Mouse (Mus musculus) thymus, postnatal 25 days (tissue): ENCODE results near the gene Pde4c.

ENCODE experiments used
- DNase-seq: peaks from one replicate; pipeline ENCODE4 v3.0.0; 2022

Pde4c gene

GRCm38 (mm10) chr8:70697366-70698250 lies 25.9 kb upstream of the Pde4c start:
- peak; percentile 33 for DNase-seq

GRCm38 (mm10) chr8:70698310-70699109 lies 25.0 kb upstream of the Pde4c start, which contains the start of gene Jund:
Gene Jund, plus strand, starts transcription at chr8:70698949.
- peak; percentile 100 for DNase-seq

DNA sequence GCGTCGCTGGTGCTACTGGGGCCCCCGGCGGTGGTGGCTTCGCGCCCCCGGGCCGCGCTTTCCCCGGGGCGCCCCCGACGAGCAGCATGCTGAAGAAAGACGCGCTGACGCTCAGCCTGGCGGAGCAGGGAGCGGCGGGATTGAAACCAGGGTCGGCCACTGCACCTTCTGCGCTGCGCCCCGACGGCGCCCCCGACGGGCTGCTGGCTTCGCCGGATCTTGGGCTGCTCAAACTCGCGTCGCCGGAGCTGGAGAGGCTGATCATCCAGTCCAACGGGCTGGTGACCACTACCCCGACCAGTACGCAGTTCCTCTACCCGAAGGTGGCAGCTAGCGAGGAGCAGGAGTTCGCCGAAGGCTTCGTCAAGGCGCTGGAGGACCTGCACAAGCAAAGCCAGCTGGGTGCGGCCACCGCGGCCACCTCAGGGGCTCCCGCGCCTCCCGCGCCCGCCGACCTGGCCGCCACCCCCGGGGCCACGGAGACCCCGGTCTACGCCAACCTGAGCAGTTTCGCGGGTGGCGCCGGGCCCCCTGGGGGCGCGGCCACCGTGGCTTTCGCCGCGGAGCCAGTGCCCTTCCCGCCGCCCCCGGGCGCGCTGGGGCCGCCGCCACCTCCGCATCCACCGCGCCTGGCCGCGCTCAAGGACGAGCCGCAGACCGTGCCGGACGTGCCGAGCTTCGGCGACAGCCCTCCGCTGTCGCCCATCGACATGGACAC lies 24.2 kb upstream of the Pde4c start:
- peak; percentile 74 for DNase-seq

- peak; percentile 89 for DNase-seq
These were observed 23.5 kb upstream of the Pde4c start for GRCm38 (mm10) chr8:70699834-70700554.

DNA sequence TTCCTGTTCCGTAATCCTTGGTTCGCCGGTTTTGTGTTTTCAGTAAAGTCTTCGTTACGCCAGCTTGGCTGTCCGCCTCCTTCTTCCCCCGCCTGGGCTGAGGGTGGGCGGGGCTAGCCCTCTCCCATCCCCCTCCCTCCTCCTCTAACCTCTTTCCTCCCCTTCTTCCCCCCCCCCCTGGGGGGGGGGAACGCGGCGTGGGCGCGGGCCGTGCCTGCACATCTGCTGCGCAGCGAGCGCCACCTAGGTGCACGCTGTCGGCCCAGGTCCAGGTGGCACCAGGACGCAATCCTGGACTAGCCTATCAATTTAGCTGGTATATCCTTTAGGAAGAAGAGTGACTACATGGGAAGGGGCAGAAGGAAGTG lies 23.0 kb upstream of the Pde4c start:
- DNase-seq: peak; percentile 94

DNA sequence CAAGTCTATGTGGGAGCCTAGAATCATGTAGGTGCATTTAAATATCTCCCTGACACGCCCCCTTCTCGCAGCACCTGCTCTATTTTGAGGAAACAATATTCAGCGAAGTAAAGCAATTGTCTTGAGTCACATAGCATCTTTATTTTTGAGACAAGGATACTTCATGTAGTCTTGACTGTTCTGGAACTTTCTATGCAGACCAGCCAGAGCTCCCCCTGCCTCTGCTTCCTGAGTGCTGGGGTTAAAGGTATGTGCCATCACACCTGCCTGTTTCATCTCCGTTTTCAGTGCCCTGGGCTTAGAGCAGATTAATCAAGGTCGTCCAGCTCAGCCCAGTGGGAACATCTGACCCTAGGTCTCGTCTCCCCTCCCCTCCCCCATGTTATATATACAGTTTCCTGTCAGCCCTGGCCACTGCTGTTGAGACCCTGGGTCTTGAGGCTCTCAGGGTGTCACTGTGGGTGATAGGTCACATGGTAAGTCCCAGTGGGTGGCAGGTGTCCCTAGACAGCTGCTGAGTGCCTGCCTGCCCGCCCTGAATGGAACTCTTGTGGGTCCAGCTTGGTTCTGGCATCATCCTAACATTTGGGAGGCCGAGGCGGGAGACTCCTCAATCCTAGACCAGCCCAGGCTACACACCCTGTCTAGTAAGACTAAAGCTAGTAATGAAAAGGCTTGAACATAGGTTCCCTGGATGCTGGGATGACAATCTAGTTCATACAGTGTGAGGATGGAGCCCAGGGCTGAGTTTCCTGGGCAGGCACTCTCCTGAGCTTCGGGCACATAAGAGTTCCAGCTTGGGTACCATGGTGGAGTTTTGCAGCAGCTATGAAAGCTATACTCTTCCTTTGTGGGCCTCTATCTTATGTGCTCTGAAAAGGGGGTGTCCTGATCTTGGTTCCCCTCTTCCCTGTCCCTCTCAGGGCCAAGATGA lies 22.2 kb upstream of the Pde4c start:
- DNase-seq: peak; percentile 23

DNA sequence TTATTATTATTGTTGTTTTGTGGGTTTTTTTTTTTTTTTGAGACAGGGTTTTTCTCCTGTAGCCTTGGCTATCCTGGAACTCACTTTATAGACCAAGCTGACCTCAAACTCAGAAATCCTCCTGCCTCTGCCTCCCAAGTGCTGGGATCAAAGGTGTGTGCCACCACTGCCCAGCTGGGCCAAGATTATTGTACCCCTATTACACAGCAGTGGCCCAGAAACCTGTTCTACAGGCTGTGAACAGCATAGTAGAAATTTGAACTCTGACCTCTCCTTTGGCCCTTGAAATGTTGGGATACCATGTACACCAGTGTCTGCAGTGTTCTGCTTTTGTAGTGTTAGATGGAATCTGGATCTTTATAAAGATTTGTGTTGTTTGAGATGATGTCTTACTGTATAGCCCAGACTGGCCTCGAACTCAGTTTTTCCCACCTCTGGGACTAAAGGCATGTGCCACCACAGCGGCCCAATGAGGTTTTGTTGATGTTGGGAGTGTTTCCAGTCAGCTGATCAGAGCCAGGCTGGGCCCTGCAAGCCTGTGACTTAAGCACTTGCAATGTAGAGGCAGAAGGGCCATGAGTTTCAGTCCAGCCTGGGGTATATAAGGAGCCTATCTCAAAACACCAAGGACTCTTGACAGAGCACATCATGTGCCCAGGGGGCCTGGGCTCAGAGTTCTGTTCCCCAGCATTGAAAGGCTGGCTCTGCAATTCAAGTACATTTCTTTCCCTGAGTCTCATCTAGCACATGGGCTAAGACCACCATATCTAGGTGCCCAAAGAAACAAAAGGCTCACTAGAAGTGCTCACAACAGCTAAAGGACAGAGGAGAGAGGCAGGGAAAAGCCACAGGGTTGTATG lies 21.3 kb upstream of the Pde4c start:
- DNase-seq: no peak

GRCm38 (mm10) chr8:70702842-70703182 lies 20.7 kb upstream of the Pde4c start:
- DNase-seq: no peak

DNA sequence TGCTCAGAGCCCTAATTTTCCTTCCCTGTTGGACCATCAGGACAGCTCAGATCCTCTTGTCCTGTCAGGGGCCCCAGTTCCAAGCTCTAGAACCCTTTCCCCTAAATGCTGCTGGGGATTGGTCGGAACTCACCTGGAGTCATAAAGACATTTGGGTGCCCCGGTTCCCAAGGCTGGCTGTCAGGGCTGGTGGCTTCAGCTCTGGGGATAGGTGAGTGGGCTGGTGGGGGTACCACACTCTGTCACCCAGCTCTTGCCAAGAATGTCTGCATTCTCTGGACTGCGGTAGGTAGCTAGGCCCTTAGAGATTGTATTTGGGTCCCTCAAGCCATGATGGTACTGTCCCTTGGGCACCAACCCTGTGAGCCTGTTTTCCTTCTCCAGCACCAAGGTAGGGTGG lies 20.2 kb upstream of the Pde4c start, which contains the start of gene Iqcn:
TSS of gene Iqcn (plus strand) at position 171 of the 400 bp plus-strand sequence.
- no peak for DNase-seq

- DNase-seq: no peak
These were observed 15.2 kb upstream of the Pde4c start for GRCm38 (mm10) chr8:70708281-70708680.

- DNase-seq: no peak
These were observed 13.7 kb upstream of the Pde4c start for GRCm38 (mm10) chr8:70709794-70710193.

GRCm38 (mm10) chr8:70710296-70710695 lies 13.2 kb upstream of the Pde4c start:
- no peak for DNase-seq

DNA sequence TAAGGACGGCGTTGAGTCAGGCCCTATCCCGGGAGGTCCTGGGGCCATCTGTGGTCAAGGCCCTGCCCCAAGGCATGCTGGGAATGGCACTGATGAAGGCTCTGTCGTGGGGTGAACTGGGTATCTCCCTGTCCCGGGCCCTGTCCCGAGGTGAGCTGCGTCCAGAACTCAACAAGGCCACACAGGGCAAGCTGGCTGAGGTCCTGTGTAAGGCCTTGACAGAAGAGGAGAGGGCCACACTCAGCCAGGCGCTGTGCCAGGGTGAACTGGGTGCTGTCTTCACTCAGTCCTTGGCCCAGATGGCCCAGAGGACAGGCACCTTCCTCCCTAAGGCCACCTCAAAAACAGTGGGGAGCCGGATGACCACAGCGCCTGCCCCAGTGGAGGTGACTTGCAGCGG lies 12.5 kb upstream of the Pde4c start:
- no peak for DNase-seq

DNA sequence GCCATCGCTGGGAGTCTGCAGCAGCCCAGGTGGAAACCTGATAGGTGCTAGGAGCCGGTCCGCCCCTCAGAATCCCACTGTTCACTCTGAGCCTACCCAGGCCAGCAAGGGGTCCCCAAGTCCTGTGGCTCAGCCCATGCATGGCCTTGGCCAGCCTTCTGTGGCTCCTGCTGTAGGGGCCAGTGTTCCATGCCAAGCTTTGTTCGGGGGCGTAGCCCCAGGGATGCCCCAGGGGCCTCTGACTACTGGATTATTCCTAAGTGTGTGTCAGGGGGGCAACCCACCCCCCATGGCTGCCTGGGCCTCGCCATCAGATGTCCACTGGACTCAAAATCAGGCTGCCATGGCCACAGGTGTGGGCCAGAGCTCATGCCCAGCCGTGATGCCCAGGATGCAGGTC lies 9.5 kb upstream of the Pde4c start:
- no peak for DNase-seq

DNA sequence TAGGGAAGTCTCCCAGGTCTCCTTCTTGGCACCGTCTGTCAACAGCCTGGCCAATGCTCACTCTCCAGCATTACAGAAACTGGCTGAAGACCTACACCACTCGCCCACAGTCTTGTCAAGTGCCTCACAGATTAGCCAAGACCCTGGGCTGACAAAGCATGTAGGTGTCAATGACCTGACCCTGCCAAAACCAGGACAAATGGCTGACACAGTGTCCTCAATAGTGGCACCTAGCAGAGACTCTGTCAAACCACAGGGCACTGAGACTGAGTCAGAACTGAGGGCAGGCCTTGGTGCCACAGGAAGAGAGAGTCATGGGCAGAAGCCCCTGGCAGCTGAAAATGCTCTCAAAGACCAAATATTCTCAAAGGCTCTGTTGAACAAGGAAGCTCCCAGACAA lies 8.4 kb upstream of the Pde4c start:
- no peak for DNase-seq

- DNase-seq: no peak
These were observed 6.8 kb upstream of the Pde4c start for GRCm38 (mm10) chr8:70716521-70717400.

GRCm38 (mm10) chr8:70718297-70718696 lies 5.2 kb upstream of the Pde4c start, which contains the start of gene Gm3336:
Gene Gm3336, plus strand, starts transcription at chr8:70718543.
- DNase-seq: peak; percentile 87

DNA sequence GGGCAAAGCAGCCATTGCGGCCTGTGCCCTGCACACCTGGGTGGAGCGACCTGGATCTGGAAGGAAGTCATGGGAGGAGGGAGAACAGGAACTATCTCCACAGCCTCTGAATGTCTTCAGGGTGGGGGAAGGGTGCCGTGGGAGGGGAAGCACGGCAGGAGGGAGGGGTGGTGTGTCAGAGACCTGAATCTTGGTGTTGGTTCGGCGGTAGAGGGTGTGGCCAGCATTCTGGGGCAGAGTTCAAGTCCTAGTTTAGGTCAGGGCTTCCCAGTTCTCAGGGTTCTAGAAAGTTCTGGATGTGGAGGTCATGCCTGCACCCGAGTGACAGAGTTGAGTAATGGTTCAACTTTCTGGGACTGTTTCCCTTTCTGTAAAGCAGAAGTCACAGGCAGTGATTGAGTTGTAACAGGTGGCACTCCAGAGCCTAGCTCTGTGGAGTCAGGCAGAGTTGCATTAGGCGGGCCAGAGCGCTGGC lies 3.7 kb upstream of the Pde4c start:
- DNase-seq: no peak

DNA sequence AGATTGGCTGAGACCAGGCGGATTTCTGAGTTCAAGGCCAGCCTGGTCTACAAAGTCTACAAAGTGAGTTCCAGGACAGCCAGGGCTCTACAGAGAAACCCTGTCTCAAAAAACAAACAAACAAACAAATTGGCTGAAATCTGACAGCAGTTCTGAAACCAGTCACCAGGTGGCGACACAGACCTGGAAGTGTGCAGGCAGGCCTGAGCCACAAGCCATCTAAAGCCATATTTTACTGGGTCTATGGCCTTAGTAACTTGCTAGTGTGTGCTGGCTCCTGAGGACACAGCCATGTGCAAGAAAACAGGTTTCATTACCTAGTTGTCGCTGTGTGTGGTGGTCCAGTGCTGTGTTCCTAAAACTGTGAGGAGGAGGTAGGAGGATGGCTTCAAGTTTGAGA lies 2.8 kb upstream of the Pde4c start:
- peak; percentile 75 for DNase-seq
